Mouse (Mus musculus) CD4-positive, CD25-positive, alpha-beta regulatory T cell (primary cell): Measurements from ENCODE around the gene Olfr1508. TPM values are rescaled to one million over a fixed set of nuclear protein-coding genes. Genes with fewer than 3 reads are reported as not detected.

Source experiments
- polyA plus RNA-seq: library from polyadenylated mRNA; unstranded; fragments of 100-300 nt; shearing (Covaris generic); gene quantifications from one replicate; pipeline ENCODE4 v1.2.1, GENCODE M21; 2017

Olfr1508 gene
- not detected for polyA plus RNA-seq

GRCm38 (mm10) chr14:52467395-52467794, at the start of gene Olfr1508:
Gene Olfr1508 (minus strand): TSS chr14:52467495.

GRCm38 (mm10) chr14:52495516-52495915, 28.2 kb upstream of the Olfr1508 start, which contains the start of gene Olfr1507:
Gene Olfr1507 (minus strand): TSS chr14:52495749.

GRCm38 (mm10) chr14:52442690-52443089, 24.6 kb downstream of the Olfr1508 start, which contains the start of gene Olfr1509:
Gene Olfr1509 (plus strand): TSS chr14:52442990.

GRCm38 (mm10) chr14:52414273-52414672, 53.0 kb downstream of the Olfr1508 start, which contains the start of gene Olfr1510:
Gene Olfr1510 (minus strand): TSS chr14:52414373.

Other genes with a start within 250 kb of the Olfr1508 start
- gene Chd8, start 209.7 kb downstream of the Olfr1508 start, polyA plus RNA-seq, result 36.3 TPM
- 89.2 TPM for gene Tox4, start 188.3 kb downstream of the Olfr1508 start, polyA plus RNA-seq
- gene Rab2b, start 187.9 kb downstream of the Olfr1508 start, polyA plus RNA-seq, result 19.7 TPM
- gene Mettl3, start 162.4 kb downstream of the Olfr1508 start, polyA plus RNA-seq, result 71.0 TPM
- gene Sall2, start 138.7 kb downstream of the Olfr1508 start, polyA plus RNA-seq, result 4.3 TPM
- not detected for gene Olfr1513, start 111.1 kb downstream of the Olfr1508 start, polyA plus RNA-seq
- not detected for gene Olfr1512, start 88.3 kb downstream of the Olfr1508 start, polyA plus RNA-seq
- not detected for gene Olfr1511, start 70.1 kb downstream of the Olfr1508 start, polyA plus RNA-seq
- gene Olfr1510, start 53.1 kb downstream of the Olfr1508 start, polyA plus RNA-seq, result not detected
- not detected for gene Olfr1509, start 24.5 kb downstream of the Olfr1508 start, polyA plus RNA-seq
- not detected for gene Olfr1507, start 28.3 kb upstream of the Olfr1508 start, polyA plus RNA-seq